Mouse (Mus musculus): ENCODE measurements at regions not wholly inside any gene's neighbourhood (a gene's known extent, or its start where the extent isn't known, plus 50 kb on each side); places are given as distances from the start of the nearest gene placed in this dataset.

- DNase-seq (ENCODE audit: low spot score in 2 of 2), result peak in 1 of 2 experiments; percentile 38
Observed at GRCm38 (mm10) chr16:53788594-53788993, 1334.7 kb upstream of the Alcam start.
